Mouse (Mus musculus): ENCODE measurements around the gene Tsc1. TPM values are rescaled to one million over a fixed set of nuclear protein-coding genes. Genes with fewer than 3 reads are reported as not detected.

Gene Tsc1
- total RNA-seq, 2 experiments from 2014 or later: 11.1 to 23.7 TPM

GRCm38 (mm10) chr2:28612436-28613063, 28.5 kb upstream of the Tsc1 start:
- no peak for ATAC-seq (replicated peaks; ENCODE audit: poor library complexity, severe bottlenecking)

- ATAC-seq (replicated peaks; ENCODE audit: poor library complexity, severe bottlenecking): no peak
Observed at GRCm38 (mm10) chr2:28613599-28613998, 27.4 kb upstream of the Tsc1 start.

GRCm38 (mm10) chr2:28616358-28616757, 24.7 kb upstream of the Tsc1 start:
- ATAC-seq (replicated peaks; ENCODE audit: poor library complexity, severe bottlenecking): 0 out of 2 replicates have a peak, but pooled peaks have one; percentile 23

GRCm38 (mm10) chr2:28616874-28617273, 24.2 kb upstream of the Tsc1 start:
- ATAC-seq (replicated peaks; ENCODE audit: poor library complexity, severe bottlenecking): no peak

- ATAC-seq (replicated peaks; ENCODE audit: poor library complexity, severe bottlenecking): no peak
Observed at GRCm38 (mm10) chr2:28617498-28618486, 23.2 kb upstream of the Tsc1 start.

GRCm38 (mm10) chr2:28618777-28619336, 22.2 kb upstream of the Tsc1 start:
- peak; percentile 67 for ATAC-seq (replicated peaks; ENCODE audit: poor library complexity, severe bottlenecking)

DNA sequence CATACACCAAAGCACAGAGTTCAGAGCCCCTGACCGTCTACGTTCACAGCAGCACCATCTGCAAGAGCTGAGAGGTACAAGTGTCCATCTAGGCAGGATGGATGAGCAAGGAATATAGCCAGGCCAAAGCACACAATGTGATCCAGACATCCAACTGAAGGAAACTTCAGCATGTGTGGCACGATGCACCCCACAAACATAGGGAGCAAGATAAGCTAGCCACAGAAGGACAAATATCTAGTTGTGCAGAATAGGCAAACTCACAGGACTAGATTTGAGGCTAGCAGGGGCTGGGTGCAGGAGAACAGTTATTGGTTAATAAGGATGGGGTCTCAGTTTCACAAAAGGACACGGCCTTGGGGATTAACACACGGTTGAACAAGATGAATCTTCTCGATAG, 21.7 kb upstream of the Tsc1 start:
- ATAC-seq (replicated peaks; ENCODE audit: poor library complexity, severe bottlenecking): no peak

DNA sequence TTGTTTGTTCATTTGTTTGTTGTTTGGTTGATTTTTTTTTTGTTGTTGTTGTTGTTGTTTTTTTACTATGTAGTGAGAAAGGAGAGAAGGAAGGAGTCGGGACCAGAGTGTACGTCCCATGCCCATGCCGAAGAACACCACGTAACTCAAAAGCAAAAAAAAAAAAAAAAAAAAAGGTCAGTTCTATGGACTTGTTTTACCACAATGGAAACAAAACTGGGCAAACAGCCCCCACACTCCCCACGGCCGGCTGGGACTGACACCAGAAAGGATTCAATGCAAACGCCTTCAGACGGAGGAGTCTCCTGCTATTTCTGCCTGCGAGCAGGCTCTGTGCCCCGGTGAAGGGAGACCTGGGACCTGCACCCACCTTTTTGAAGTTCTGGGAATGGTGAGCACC, 20.5 kb upstream of the Tsc1 start:
- no peak for ATAC-seq (replicated peaks; ENCODE audit: poor library complexity, severe bottlenecking)

DNA sequence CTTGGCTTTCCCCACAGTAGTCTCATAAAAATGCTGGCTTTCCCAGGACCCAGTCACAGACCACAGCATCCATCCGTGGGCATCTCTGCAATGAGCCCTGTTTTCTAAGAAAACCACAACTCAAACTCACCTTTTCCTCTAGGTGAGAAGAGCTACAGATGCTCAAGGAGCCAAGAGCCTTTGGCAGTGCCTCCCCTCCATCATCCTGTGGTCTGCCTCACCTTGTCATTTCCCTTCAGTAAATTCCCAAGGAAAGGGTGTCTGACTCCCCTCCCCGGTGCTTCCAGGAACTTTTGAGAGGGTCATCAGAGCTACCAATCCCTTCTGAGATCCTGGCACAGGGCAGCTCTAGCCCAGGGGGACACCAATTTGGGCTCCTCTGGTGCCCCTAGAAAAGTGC, 19.9 kb upstream of the Tsc1 start:
- ATAC-seq (replicated peaks; ENCODE audit: poor library complexity, severe bottlenecking): no peak

DNA sequence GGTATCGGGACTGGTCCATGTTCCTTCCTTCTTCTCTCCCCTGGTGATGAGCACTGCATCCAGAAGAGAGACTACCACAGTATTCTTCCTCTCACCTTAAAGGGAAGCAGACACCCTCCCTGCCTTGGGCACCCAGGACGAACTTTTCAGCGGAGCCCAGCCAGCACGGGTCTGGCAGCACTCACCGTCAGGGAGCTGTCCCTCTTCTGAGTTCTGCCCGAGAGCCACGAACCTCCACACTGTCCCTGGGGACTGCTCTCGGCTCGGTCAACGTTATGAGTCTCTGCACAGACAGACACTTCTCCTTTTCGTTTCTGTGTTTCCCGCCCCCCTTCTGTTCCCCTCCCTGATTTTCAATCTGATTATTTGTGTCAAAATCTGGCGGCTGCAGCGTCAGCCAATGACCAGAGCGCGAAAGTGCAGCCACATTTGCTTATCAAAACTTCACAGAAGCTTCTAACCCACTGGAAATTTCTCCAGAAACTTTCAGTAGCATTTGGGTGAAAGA, 19.3 kb upstream of the Tsc1 start, which contains the start of gene Gfi1b:
Gene Gfi1b (minus strand): TSS at position 319 of the 508 bp plus-strand sequence.
- peak; percentile 66 for ATAC-seq (replicated peaks; ENCODE audit: poor library complexity, severe bottlenecking)

GRCm38 (mm10) chr2:28622521-28623124, 18.4 kb upstream of the Tsc1 start:
- ATAC-seq (replicated peaks; ENCODE audit: poor library complexity, severe bottlenecking): no peak

DNA sequence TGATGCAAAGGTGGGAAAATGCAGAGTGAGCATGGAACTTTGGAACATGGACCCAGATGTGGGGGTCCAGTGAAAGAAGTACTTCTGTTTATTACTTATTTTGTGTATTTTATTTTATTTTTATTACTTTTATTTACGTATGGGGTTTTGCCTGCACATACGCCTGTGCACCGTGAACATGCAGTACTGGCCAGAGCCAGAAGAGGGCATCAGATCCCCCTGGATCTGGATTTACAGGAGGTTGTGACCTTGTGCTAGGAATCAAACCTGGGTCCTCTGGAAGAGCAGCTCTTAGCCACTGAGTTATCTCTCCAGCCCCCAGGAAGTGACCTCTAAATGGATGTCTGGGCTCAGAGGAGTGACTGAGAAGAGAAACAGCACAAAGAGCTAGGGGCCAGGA, 16.2 kb upstream of the Tsc1 start:
- no peak for ATAC-seq (replicated peaks; ENCODE audit: poor library complexity, severe bottlenecking)

- no peak for ATAC-seq (replicated peaks; ENCODE audit: poor library complexity, severe bottlenecking)
Observed at GRCm38 (mm10) chr2:28626038-28626437, 15.0 kb upstream of the Tsc1 start.

- no peak for ATAC-seq (replicated peaks; ENCODE audit: poor library complexity, severe bottlenecking)
Observed at GRCm38 (mm10) chr2:28628053-28628452, 13.0 kb upstream of the Tsc1 start.

DNA sequence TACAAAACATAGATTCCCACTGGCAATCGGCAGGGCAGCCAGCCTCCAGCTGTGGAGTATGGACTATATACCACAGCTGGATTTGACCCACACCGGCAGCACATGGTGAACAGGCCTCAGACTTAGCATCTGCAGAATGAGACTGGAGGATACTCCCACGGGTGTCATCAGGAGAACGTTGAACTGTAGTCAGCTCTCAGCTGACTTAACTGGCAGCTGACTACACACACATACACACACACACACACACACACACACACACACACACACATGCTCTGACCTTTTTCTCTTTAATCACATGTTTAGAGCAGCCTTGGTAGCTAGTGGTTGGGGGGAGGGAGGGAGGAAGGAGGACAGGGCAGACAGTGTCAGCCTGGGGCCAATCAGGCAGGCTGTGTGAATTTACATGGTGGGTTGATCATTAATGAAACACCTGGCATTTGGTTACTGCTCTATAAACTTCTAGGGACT, 11.1 kb upstream of the Tsc1 start:
- no peak for ATAC-seq (replicated peaks; ENCODE audit: poor library complexity, severe bottlenecking)

- no peak for ATAC-seq (replicated peaks; ENCODE audit: poor library complexity, severe bottlenecking)
Observed at GRCm38 (mm10) chr2:28632626-28633025, 8.4 kb upstream of the Tsc1 start.

DNA sequence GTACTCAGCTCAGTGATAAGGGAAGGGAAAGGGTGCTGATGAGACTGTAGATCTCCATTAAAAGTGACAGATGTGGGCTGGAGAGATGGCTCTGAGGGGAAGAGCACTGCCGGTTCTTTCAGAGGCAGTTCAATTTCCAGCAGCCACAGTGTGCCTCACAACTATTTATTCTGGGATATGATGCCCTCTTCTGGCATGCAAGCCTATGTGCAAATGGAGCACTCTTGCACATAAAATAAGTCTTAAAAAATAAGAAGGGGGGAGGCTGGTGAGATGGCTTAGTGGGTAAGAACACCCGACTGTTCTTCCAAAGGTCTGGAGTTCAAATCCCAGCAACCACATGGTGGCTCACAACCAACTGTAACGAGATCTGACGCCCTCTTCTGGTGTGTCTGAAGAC, 7.9 kb upstream of the Tsc1 start:
- ATAC-seq (replicated peaks; ENCODE audit: poor library complexity, severe bottlenecking): no peak

DNA sequence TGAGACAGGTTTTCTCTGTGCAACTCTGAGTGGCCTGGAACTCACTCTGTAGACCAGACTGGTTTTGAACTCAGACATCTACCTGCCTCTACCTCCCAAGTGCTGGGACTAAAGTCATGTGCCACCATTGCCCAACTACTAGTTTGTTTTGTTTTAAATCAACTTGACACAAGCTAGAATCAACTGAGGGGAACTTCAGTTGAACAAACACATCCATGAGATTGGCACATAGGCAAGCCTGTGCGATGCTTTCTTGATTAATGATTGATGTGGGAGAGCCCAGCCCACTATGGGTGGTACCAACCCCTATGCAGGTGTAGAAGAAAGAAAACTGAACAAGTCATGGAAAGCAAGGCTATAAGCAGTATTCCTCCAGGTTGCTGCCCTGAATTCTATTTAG, 5.8 kb upstream of the Tsc1 start:
- ATAC-seq (replicated peaks; ENCODE audit: poor library complexity, severe bottlenecking): no peak

- ATAC-seq (replicated peaks; ENCODE audit: poor library complexity, severe bottlenecking): no peak
Observed at GRCm38 (mm10) chr2:28637106-28637845, 3.8 kb upstream of the Tsc1 start.

GRCm38 (mm10) chr2:28638352-28638751, 2.7 kb upstream of the Tsc1 start:
- ATAC-seq (replicated peaks; ENCODE audit: poor library complexity, severe bottlenecking): no peak

Measured in granulocyte monocyte progenitor cell, adult 5-6 weeks (primary cell).